22 mouse cellular contexts compared by ENCODE assay signal in genomic region chr5:30494606-30495005, GRCm38 (mm10). TPM values are rescaled to one million over a fixed set of nuclear protein-coding genes. Genes with fewer than 3 reads are reported as not detected.
"Had no signal": no experiment of that assay in that cellular context is flagged by ENCODE, and none has a peak within 500 bp of the region (broad histone marks: within the 10 kb centered on the region; RNA-seq: fewer than 3 reads in every experiment).

No protein-coding gene starts in this region.

- ATAC-seq: midbrain, embryonic 15.5 days had no signal

- H3K4me2 ChIP-seq: midbrain, embryonic 15.5 days; neural tube, embryonic 12.5 days had no signal

- H3K27ac ChIP-seq: kidney, postnatal 0 days; liver, embryonic 14.5 days; midbrain, embryonic 10.5 days; midbrain, embryonic 15.5 days; neural tube, embryonic 12.5 days had no signal

- H3K4me1 ChIP-seq: midbrain, embryonic 10.5 days; midbrain, embryonic 15.5 days had no signal

- H3K36me3 ChIP-seq: midbrain, embryonic 10.5 days; midbrain, embryonic 15.5 days; neural tube, embryonic 12.5 days had no signal

- DNase-seq: kidney, adult 11 months; kidney, adult 9 months; kidney, postnatal 36 days; left cerebral cortex, postnatal 4 days; lung, adult 18-20 months; lung, postnatal 36 days; retina, postnatal 1 day; right cerebral cortex, postnatal 4 days; spleen, adult 18-20 months; thymus, postnatal 4 days had no signal

- H3K9me3 ChIP-seq: midbrain, embryonic 10.5 days; midbrain, embryonic 15.5 days; neural tube, embryonic 12.5 days had no signal

- H3K4me3 ChIP-seq: midbrain, embryonic 10.5 days; midbrain, embryonic 15.5 days; neural tube, embryonic 12.5 days had no signal

- H3K9ac ChIP-seq: liver, embryonic 14.5 days; midbrain, embryonic 15.5 days; neural tube, embryonic 12.5 days had no signal

- H3K27me3 ChIP-seq: midbrain, embryonic 15.5 days; neural tube, embryonic 12.5 days had no signal

RNA-seq across cellular contexts. Expression of gene 1700001C02Rik, which starts 28.8 kb away (rescaled TPM):
- total RNA-seq: layer of hippocampus, adult 18-20 months; left cerebral cortex, postnatal 4 days; liver, adult 2 months; megakaryocyte, adult 5-6 weeks; monocyte, adult 5-6 weeks had no signal
- polyA plus RNA-seq: kidney, postnatal 0 days; liver, adult 2 months; liver, embryonic 14.5 days; midbrain, embryonic 10.5 days; neural tube, embryonic 12.5 days; stomach, embryonic 14.5 days had no signal

RNA-seq across cellular contexts. Expression of gene Otof, which starts 32.9 kb away (rescaled TPM):
- total RNA-seq: liver, adult 2 months; monocyte, adult 5-6 weeks had no signal

RNA-seq across cellular contexts. Expression of gene Cib4, which starts 51.0 kb away (rescaled TPM):
- total RNA-seq: layer of hippocampus, adult 18-20 months; layer of hippocampus, postnatal 10 days; left cerebral cortex, postnatal 4 days; liver, adult 2 months; megakaryocyte, adult 5-6 weeks had no signal
- polyA plus RNA-seq: kidney, postnatal 0 days; liver, adult 2 months; liver, embryonic 14.5 days; lung, embryonic 16.5 days; midbrain, embryonic 10.5 days; midbrain, embryonic 15.5 days; neural tube, embryonic 12.5 days; stomach, embryonic 14.5 days had no signal
